Mouse (Mus musculus) testis, adult 2 months (tissue): ENCODE measurements at regions not wholly inside any gene's neighbourhood (a gene's known extent, or its start where the extent isn't known, plus 50 kb on each side); places are given as distances from the start of the nearest gene placed in this dataset.

Source experiments
- H3K27ac ChIP-seq: fragments of 200-500 bp; 2 replicates; pipeline ENCODE4 v1.5.1; 2012; ENCODE audit warnings: low read depth, low read length; ENCODE audit not compliant: control insufficient read depth, insufficient read depth
- H3K27me3 ChIP-seq: fragments of 200-500 bp; 2 replicates; pipeline ENCODE4 v1.6.1; 2012; ENCODE audit warnings: mild to moderate bottlenecking, low read length, moderate library complexity; ENCODE audit not compliant: control insufficient read depth, insufficient read depth
- H3K36me3 ChIP-seq: fragments of 200-500 bp; 2 replicates; pipeline ENCODE4 v1.6.1; 2012; ENCODE audit warnings: mild to moderate bottlenecking, low read length; ENCODE audit not compliant: control insufficient read depth, insufficient read depth
- H3K4me1 ChIP-seq: fragments of 200-500 bp; 2 replicates; pipeline ENCODE4 v1.6.1; 2012; ENCODE audit warnings: low read length; ENCODE audit not compliant: control insufficient read depth, insufficient read depth
- H3K4me3 ChIP-seq: fragments of 200-500 bp; 2 replicates; pipeline ENCODE4 v1.5.1; 2012; ENCODE audit warnings: low read depth, mild to moderate bottlenecking, low read length, moderate library complexity, mixed read lengths; ENCODE audit not compliant: control insufficient read depth
- CTCF ChIP-seq: fragments of 200-500 bp; IDR thresholded peaks from 2 replicates; pipeline ENCODE4 v1.5.1; 2012; ENCODE audit warnings: low read depth, mild to moderate bottlenecking, inconsistent platforms, low read length, moderate library complexity; ENCODE audit not compliant: control insufficient read depth, insufficient read depth, insufficient replicate concordance
- POLR2A ChIP-seq: fragments of 200-500 bp; IDR thresholded peaks from 2 replicates; pipeline ENCODE4 v1.6.1; 2012; ENCODE audit warnings: low read depth, mild to moderate bottlenecking, inconsistent platforms, low read length, moderate library complexity; ENCODE audit not compliant: control insufficient read depth

DNA sequence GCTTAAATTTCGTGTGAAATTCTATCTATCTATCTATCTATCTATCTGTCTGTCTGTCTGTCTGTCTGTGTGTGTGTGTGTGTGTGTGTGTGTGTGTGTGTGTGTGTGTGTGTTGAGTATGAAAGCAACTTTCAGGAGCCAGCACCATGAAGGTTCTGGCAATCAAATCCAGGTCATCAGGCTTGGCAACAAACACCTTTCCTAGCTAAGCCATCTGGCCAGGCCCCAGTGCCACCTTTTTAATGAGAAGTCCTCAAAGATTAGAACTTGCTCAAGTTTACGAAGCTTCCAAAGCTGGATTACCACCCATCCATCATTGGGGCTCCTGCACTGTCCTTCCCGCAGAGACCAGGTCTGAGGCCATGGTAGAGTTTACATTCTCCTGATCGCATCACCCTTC, 325.0 kb downstream of the Gm49356 start:
- no peak overlapping the region for H3K27ac ChIP-seq
- no peaks in the 10 kb centered on the region for H3K36me3 ChIP-seq
- no peak overlapping the region for H3K4me3 ChIP-seq
- TF ChIP-seq POLR2A (no peak), CTCF (no peak)
- H3K27me3 ChIP-seq: no peaks in the 10 kb centered on the region
- H3K4me1 ChIP-seq: no peaks in the 10 kb centered on the region

DNA sequence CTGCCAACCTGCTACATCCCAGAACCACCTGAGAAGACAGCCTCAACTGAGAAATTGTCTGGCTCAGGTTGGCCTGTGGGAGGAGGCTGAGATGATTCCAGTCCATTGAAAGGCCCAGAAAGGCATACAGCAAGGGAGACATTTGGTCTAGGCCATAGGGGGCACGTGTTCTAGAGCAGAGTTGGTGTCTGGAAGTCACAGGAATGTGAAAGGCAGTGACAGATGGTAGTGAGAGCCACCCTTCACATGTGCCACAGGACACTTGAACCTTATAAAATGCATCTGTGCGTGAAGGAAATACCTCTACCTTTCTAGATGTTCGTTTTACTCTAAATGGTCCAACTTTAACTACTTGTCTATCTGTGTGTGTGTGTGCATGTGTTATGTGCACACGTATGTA, 326.1 kb downstream of the Gm49356 start:
- Histone ChIP-seq H3K4me3 (no peak overlapping the region), H3K27me3 (no peaks in the 10 kb centered on the region), H3K4me1 (no peaks in the 10 kb centered on the region), H3K27ac (no peak overlapping the region), H3K36me3 (no peaks in the 10 kb centered on the region)
- TF ChIP-seq CTCF (no peak), POLR2A (no peak)

- TF ChIP-seq POLR2A (no peak), CTCF (no peak)
- H3K4me3 ChIP-seq: no peak overlapping the region
- no peaks in the 10 kb centered on the region for H3K4me1 ChIP-seq
- H3K27ac ChIP-seq: no peak overlapping the region
- H3K27me3 ChIP-seq: no peaks in the 10 kb centered on the region
- H3K36me3 ChIP-seq: no peaks in the 10 kb centered on the region
Observed at GRCm38 (mm10) chr15:59217481-59217880, 328.4 kb downstream of the Gm49356 start.

DNA sequence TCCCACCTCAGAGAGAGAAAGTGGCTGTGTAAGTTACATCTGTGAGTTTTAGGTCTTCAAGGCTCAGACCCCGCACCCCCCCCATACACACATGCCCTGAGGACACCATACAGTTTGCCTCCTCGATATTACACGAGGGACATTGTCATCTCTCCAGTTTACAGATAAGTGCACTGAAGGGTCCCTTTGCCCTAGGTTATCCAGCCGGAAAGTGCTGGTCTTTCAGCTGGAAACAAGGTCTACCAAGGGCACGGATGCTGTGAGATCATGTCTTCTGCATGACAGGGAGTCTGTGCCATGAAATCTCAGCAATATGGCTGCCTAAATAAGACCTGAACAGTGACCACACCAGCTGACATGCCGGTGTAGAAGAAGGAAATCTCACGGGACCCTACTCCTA, 329.8 kb downstream of the Gm49356 start:
- no peak overlapping the region for H3K4me3 ChIP-seq

GRCm38 (mm10) chr15:59225637-59226036, 336.5 kb downstream of the Gm49356 start:
- Histone ChIP-seq H3K27ac (no peak overlapping the region), H3K27me3 (no peaks in the 10 kb centered on the region), H3K36me3 (no peaks in the 10 kb centered on the region), H3K4me1 (no peaks in the 10 kb centered on the region), H3K4me3 (no peak overlapping the region)
- TF ChIP-seq CTCF (no peak), POLR2A (no peak)

More for the DNA sequence above, 329.8 kb downstream of the Gm49356 start:
- Histone ChIP-seq H3K4me1 (no peaks in the 10 kb centered on the region), H3K36me3 (no peaks in the 10 kb centered on the region), H3K27ac (no peak overlapping the region), H3K27me3 (no peaks in the 10 kb centered on the region)
- no peak for TF ChIP-seq POLR2A
- no peak for TF ChIP-seq CTCF

DNA sequence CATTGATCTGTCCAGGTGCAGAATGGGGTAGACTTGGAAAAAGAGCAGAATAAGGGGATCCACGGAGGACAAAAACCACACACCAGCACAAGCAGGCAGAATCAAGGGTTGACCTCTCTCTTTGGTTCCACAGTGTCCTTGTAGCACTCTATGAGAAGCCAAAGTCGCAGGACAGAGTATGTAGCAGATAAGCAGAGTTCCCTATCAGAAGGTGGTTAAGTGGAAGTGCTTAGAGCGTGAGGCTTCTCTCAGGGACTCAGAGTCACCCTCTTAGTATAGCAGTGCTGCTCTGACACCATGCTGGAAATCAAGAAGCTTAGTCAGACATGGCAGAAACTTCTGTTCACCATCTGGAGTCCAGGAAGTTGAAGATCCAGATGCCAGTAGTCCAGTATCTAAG, 338.2 kb downstream of the Gm49356 start:
- Histone ChIP-seq H3K27me3 (no peaks in the 10 kb centered on the region), H3K27ac (no peak overlapping the region), H3K36me3 (no peaks in the 10 kb centered on the region), H3K4me1 (no peaks in the 10 kb centered on the region), H3K4me3 (no peak overlapping the region)
- TF ChIP-seq CTCF: no peak
- no peak for TF ChIP-seq POLR2A

GRCm38 (mm10) chr15:59230536-59230935, 341.4 kb downstream of the Gm49356 start:
- no peaks in the 10 kb centered on the region for H3K4me1 ChIP-seq
- H3K4me3 ChIP-seq: no peak overlapping the region
- H3K27me3 ChIP-seq: no peaks in the 10 kb centered on the region
- TF ChIP-seq POLR2A (no peak), CTCF (no peak)
- H3K36me3 ChIP-seq: no peaks in the 10 kb centered on the region
- H3K27ac ChIP-seq: no peak overlapping the region

DNA sequence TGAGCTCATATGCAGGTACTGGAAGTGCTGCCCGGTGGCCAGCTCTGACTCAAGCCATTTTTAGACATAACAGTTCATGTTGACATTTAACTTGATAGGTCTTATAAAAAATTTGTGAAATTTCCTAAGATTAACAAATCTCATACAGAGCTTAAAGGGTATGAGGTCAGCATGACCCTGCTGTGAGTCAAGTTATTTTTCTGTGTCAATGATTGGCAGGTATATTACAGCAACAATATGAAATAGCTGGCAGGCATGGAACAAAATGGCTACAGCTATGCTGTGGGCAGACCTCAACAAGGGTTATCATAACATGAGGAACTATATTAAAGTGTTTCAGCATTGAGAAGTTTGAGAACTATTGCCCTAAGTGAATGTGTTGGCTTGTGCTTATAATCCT, 342.6 kb downstream of the Gm49356 start:
- Histone ChIP-seq H3K4me1 (no peaks in the 10 kb centered on the region), H3K27ac (no peak overlapping the region), H3K4me3 (no peak overlapping the region), H3K36me3 (no peaks in the 10 kb centered on the region), H3K27me3 (no peaks in the 10 kb centered on the region)
- TF ChIP-seq CTCF (no peak), POLR2A (no peak)
